Mouse (Mus musculus): ENCODE data around the gene D630039A03Rik. TPM values are rescaled to one million over a fixed set of nuclear protein-coding genes. Genes with fewer than 3 reads are reported as not detected.

The D630039A03Rik gene
- under 1 TPM; 0.39 to 0.42 TPM for total RNA-seq (2021)

- DNase-seq (ENCODE audit: extremely low spot score in 1 of 2, low spot score in 1 of 2) = no peak
Observed at GRCm38 (mm10) chr4:57916201-57916661, at the start of gene D630039A03Rik. Gene D630039A03Rik, minus strand, starts transcription at chr4:57916297.

GRCm38 (mm10) chr4:57965516-57965915, 49.4 kb upstream of the D630039A03Rik start:
- no peak for DNase-seq (ENCODE audit: extremely low spot score in 1 of 2, low spot score in 1 of 2)

GRCm38 (mm10) chr4:57964143-57964542, 48.0 kb upstream of the D630039A03Rik start:
- DNase-seq (ENCODE audit: extremely low spot score in 1 of 2, low spot score in 1 of 2) = no peak

GRCm38 (mm10) chr4:57959056-57959455, 43.0 kb upstream of the D630039A03Rik start:
- no peak for DNase-seq (ENCODE audit: extremely low spot score in 1 of 2, low spot score in 1 of 2)

- DNase-seq (ENCODE audit: extremely low spot score in 1 of 2, low spot score in 1 of 2) = no peak
Observed at GRCm38 (mm10) chr4:57958098-57958497, 42.0 kb upstream of the D630039A03Rik start.

GRCm38 (mm10) chr4:57957200-57958085, 41.3 kb upstream of the D630039A03Rik start:
- no peak for DNase-seq (ENCODE audit: extremely low spot score in 1 of 2, low spot score in 1 of 2)

- DNase-seq (ENCODE audit: extremely low spot score in 1 of 2, low spot score in 1 of 2) = peak; percentile 81 to 86
Observed at GRCm38 (mm10) chr4:57956029-57956960, 40.2 kb upstream of the D630039A03Rik start, which contains the start of gene Txn1. Gene Txn1, minus strand, starts transcription at chr4:57956411.

- peak; percentile 39 to 40 for DNase-seq (ENCODE audit: extremely low spot score in 1 of 2, low spot score in 1 of 2)
Observed at GRCm38 (mm10) chr4:57955544-57955958, 39.5 kb upstream of the D630039A03Rik start.

GRCm38 (mm10) chr4:57954991-57955390, 38.9 kb upstream of the D630039A03Rik start:
- DNase-seq (ENCODE audit: extremely low spot score in 1 of 2, low spot score in 1 of 2) = no peak

GRCm38 (mm10) chr4:57954580-57954979, 38.5 kb upstream of the D630039A03Rik start:
- DNase-seq (ENCODE audit: extremely low spot score in 1 of 2, low spot score in 1 of 2) = no peak

- DNase-seq (ENCODE audit: extremely low spot score in 1 of 2, low spot score in 1 of 2) = no peak
Observed at GRCm38 (mm10) chr4:57953796-57954195, 37.7 kb upstream of the D630039A03Rik start.

- no peak for DNase-seq (ENCODE audit: extremely low spot score in 1 of 2, low spot score in 1 of 2)
Observed at GRCm38 (mm10) chr4:57952891-57953290, 36.8 kb upstream of the D630039A03Rik start.

- no peak for DNase-seq (ENCODE audit: extremely low spot score in 1 of 2, low spot score in 1 of 2)
Observed at GRCm38 (mm10) chr4:57952416-57952815, 36.3 kb upstream of the D630039A03Rik start.

GRCm38 (mm10) chr4:57949866-57950265, 33.8 kb upstream of the D630039A03Rik start:
- DNase-seq (ENCODE audit: extremely low spot score in 1 of 2, low spot score in 1 of 2) = no peak

GRCm38 (mm10) chr4:57947476-57947875, 31.4 kb upstream of the D630039A03Rik start:
- DNase-seq (ENCODE audit: extremely low spot score in 1 of 2, low spot score in 1 of 2) = no peak

GRCm38 (mm10) chr4:57947036-57947435, 30.9 kb upstream of the D630039A03Rik start:
- no peak for DNase-seq (ENCODE audit: extremely low spot score in 1 of 2, low spot score in 1 of 2)

- DNase-seq (ENCODE audit: extremely low spot score in 1 of 2, low spot score in 1 of 2) = no peak
Observed at GRCm38 (mm10) chr4:57942892-57943291, 26.8 kb upstream of the D630039A03Rik start.

- DNase-seq (ENCODE audit: extremely low spot score in 1 of 2, low spot score in 1 of 2) = no peak
Observed at GRCm38 (mm10) chr4:57940631-57941030, 24.5 kb upstream of the D630039A03Rik start.

- no peak for DNase-seq (ENCODE audit: extremely low spot score in 1 of 2, low spot score in 1 of 2)
Observed at GRCm38 (mm10) chr4:57937292-57937691, 21.2 kb upstream of the D630039A03Rik start.

GRCm38 (mm10) chr4:57934181-57934580, 18.1 kb upstream of the D630039A03Rik start:
- no peak for DNase-seq (ENCODE audit: extremely low spot score in 1 of 2, low spot score in 1 of 2)
